Mouse (Mus musculus): ENCODE measurements at regions not wholly inside any gene's neighbourhood (a gene's known extent, or its start where the extent isn't known, plus 50 kb on each side); places are given as distances from the start of the nearest gene placed in this dataset.
A peak's percentile ranks its signal among the peaks of the same experiment; 100 is the strongest.

DNA sequence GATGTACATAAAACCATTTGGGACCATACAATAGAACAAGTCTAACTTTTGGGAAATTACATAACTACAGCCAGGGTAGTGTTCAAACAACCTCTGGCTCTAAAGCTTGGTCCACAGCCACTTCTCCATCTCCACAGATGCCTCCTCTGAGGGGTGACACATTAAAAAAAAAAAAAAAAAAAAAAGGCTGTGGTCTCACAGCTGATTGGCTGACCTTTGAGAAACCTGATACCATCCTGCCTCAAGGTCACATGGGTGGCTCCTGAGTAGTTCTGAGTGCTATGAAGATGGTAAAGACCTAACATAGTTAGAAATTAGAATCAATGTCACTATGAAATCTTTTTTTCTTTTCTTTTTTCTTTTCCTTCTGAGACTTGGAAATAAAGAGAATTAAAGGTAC is 102.4 kb downstream of the Tmem182 start:
- Histone ChIP-seq H3K4me3 (replicated peaks) (no peak overlapping the region), H3K4me2 (no peak overlapping the region), H3K4me1 (no peaks in the 10 kb centered on the region), H3K27ac (replicated peaks) (no peak overlapping the region), H3K27me3 (replicated peaks) (no peaks in the 10 kb centered on the region), H3K9me3 (replicated peaks) (no peaks in the 10 kb centered on the region), H3K36me3 (no peaks in the 10 kb centered on the region), H3K9ac (replicated peaks) (no peak overlapping the region)
- no peak for ATAC-seq (ENCODE audit: low FRiP score)

DNA sequence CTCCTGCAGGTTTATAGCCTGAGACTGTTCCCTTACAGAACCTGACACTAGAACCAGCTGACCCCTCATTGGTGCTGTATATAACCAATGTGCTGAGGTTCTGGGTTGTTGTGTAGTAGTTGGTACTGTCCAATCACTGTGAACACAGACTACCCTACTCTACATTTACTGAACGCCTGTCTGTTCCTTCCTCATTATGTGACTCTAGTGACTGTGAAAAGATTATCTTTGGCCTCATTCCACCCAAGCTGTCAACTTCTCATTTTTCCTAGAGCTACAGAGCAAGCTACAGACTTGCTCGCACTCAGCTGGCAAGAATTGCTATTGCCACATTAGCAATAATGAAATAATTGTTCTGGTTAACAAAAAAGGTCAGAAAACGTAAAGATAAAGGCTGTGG is 108.2 kb downstream of the Tmem182 start:
- H3K9me3 ChIP-seq (replicated peaks), result no peaks in the 10 kb centered on the region
- 65% methylated on average over 3 of the region's 3 CpGs for WGBS
- H3K4me2 ChIP-seq, result no peak overlapping the region
- H3K27me3 ChIP-seq (replicated peaks), result no peaks in the 10 kb centered on the region
- H3K9ac ChIP-seq (replicated peaks), result no peak overlapping the region
- no peaks in the 10 kb centered on the region for H3K4me1 ChIP-seq
- H3K27ac ChIP-seq (replicated peaks), result no peak overlapping the region
- H3K4me3 ChIP-seq (replicated peaks), result no peak overlapping the region
- H3K36me3 ChIP-seq, result no peaks in the 10 kb centered on the region
- no peak for ATAC-seq (ENCODE audit: low FRiP score)

DNA sequence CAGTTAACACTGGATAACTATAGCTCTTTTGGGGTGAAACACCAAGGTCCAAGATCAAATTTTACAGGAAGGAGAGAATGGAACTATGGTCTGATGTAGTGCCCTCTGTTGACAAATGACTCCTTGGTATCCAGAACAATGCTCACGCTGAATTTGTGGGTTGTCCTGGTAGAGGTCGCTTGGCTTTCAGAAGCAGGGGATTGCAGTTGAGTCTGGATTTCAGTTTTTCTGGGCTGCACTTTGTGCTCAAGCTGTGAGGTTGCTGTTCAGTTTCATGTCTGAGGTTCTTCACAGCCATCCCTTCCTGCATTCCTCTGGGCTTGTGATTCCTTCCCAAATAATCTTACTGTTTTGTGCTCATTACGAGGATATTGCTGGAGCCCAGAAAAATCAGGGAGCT is 118.9 kb downstream of the Tmem182 start:
- Histone ChIP-seq H3K4me3 (replicated peaks) (no peak overlapping the region), H3K9me3 (replicated peaks) (no peaks in the 10 kb centered on the region), H3K36me3 (no peaks in the 10 kb centered on the region), H3K4me1 (no peaks in the 10 kb centered on the region), H3K4me2 (no peak overlapping the region), H3K27me3 (replicated peaks) (no peaks in the 10 kb centered on the region), H3K9ac (replicated peaks) (no peak overlapping the region), H3K27ac (replicated peaks) (no peak overlapping the region)
- ATAC-seq (ENCODE audit: low FRiP score), result no peak
- 85% methylated on average over 3 of the region's 3 CpGs for WGBS

DNA sequence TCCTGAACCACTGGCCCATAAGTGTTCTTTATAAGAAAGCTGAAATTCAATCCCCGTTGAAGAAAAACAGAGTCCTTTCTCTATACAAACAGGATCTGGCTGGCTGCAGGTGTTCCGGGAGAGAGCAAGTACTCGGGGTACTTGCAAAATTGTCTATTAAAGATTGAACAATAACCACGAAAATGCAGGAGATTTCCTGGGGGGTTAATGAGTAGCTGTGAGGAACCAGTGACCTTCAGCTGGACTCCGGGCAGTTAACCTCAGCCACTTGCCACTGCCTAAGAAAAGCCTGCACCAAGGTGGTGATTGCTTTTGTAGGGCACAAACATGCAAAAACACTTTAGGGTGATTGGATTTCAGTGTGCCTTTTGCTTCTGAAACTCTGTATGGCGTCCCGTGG is 119.4 kb downstream of the Tmem182 start:
- Histone ChIP-seq H3K9me3 (replicated peaks) (no peaks in the 10 kb centered on the region), H3K4me3 (replicated peaks) (no peak overlapping the region), H3K9ac (replicated peaks) (no peak overlapping the region), H3K36me3 (no peaks in the 10 kb centered on the region), H3K4me1 (no peaks in the 10 kb centered on the region), H3K4me2 (no peak overlapping the region), H3K27me3 (replicated peaks) (no peaks in the 10 kb centered on the region), H3K27ac (replicated peaks) (no peak overlapping the region)
- WGBS, result 75% methylated on average over 7 of the region's 7 CpGs
- no peak for ATAC-seq (ENCODE audit: low FRiP score)

DNA sequence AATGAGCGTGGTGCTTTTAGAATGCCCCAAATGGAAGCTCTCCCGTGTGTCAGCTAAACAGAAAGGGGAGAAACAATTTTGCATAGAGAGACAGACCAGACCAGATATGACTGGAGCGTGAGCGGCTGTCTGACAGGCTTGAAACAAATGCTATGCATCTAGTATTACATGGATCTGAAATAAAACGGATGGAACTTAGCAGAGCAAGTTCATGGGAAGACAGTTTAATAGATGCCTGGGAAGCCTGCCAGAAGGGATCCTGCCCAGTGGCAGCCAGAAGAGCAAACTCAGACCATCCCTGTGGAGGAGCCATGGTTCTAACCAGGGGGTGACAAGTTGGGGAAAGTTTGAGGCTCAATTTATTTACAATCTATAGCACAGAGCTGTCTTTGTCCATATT is 126.0 kb downstream of the Tmem182 start:
- H3K4me1 ChIP-seq, result no peaks in the 10 kb centered on the region
- H3K4me3 ChIP-seq (replicated peaks), result no peak overlapping the region
- no peak overlapping the region for H3K27ac ChIP-seq (replicated peaks)
- H3K4me2 ChIP-seq, result no peak overlapping the region
- H3K9ac ChIP-seq (replicated peaks), result no peak overlapping the region
- H3K27me3 ChIP-seq (replicated peaks), result no peaks in the 10 kb centered on the region
- 77% methylated on average over 5 of the region's 5 CpGs for WGBS
- no peaks in the 10 kb centered on the region for H3K9me3 ChIP-seq (replicated peaks)
- no peak for ATAC-seq (ENCODE audit: low FRiP score)
- no peaks in the 10 kb centered on the region for H3K36me3 ChIP-seq

- no peak overlapping the region for H3K4me2 ChIP-seq
- no peaks in the 10 kb centered on the region for H3K9me3 ChIP-seq (replicated peaks)
- no peaks in the 10 kb centered on the region for H3K4me1 ChIP-seq
- H3K9ac ChIP-seq (replicated peaks), result no peak overlapping the region
- no peaks in the 10 kb centered on the region for H3K27me3 ChIP-seq (replicated peaks)
- ATAC-seq (ENCODE audit: low FRiP score), result no peak
- no peak overlapping the region for H3K4me3 ChIP-seq (replicated peaks)
- 79% methylated on average over 3 of the region's 3 CpGs for WGBS
- no peaks in the 10 kb centered on the region for H3K36me3 ChIP-seq
- H3K27ac ChIP-seq (replicated peaks), result no peak overlapping the region
Observed at GRCm38 (mm10) chr1:40936729-40937128, 131.3 kb downstream of the Tmem182 start.

GRCm38 (mm10) chr1:40942751-40943150 is 137.3 kb downstream of the Tmem182 start:
- Histone ChIP-seq H3K36me3 (no peaks in the 10 kb centered on the region), H3K27ac (replicated peaks) (no peak overlapping the region), H3K4me2 (no peak overlapping the region), H3K9ac (replicated peaks) (no peak overlapping the region), H3K27me3 (replicated peaks) (no peaks in the 10 kb centered on the region), H3K9me3 (replicated peaks) (no peaks in the 10 kb centered on the region), H3K4me1 (no peaks in the 10 kb centered on the region), H3K4me3 (replicated peaks) (no peak overlapping the region)
- 86% methylated on average over 14 of the region's 14 CpGs for WGBS
- no peak for ATAC-seq (ENCODE audit: low FRiP score)

- H3K36me3 ChIP-seq, result no peaks in the 10 kb centered on the region
- no peaks in the 10 kb centered on the region for H3K4me1 ChIP-seq
- H3K27me3 ChIP-seq (replicated peaks), result no peaks in the 10 kb centered on the region
- ATAC-seq (ENCODE audit: low FRiP score), result no peak
- H3K9ac ChIP-seq (replicated peaks), result no peak overlapping the region
- no peak overlapping the region for H3K4me2 ChIP-seq
- 59% methylated on average over 7 of the region's 7 CpGs for WGBS
- H3K4me3 ChIP-seq (replicated peaks), result no peak overlapping the region
- H3K9me3 ChIP-seq (replicated peaks), result no peaks in the 10 kb centered on the region
- no peak overlapping the region for H3K27ac ChIP-seq (replicated peaks)
Observed at GRCm38 (mm10) chr1:40943165-40943564, 137.8 kb downstream of the Tmem182 start.

GRCm38 (mm10) chr1:40950641-40951040 is 145.2 kb downstream of the Tmem182 start:
- Histone ChIP-seq H3K4me3 (replicated peaks) (no peak overlapping the region), H3K36me3 (no peaks in the 10 kb centered on the region), H3K27ac (replicated peaks) (no peak overlapping the region), H3K9ac (replicated peaks) (no peak overlapping the region), H3K4me1 (no peaks in the 10 kb centered on the region), H3K27me3 (replicated peaks) (no peaks in the 10 kb centered on the region), H3K9me3 (replicated peaks) (no peaks in the 10 kb centered on the region), H3K4me2 (no peak overlapping the region)
- 79% methylated on average over 5 of the region's 5 CpGs for WGBS
- ATAC-seq (ENCODE audit: low FRiP score), result no peak

GRCm38 (mm10) chr1:40954720-40955163 is 149.3 kb downstream of the Tmem182 start:
- H3K4me2 ChIP-seq, result 0 out of 2 replicates have a peak overlapping the region, but pooled peaks have one; percentile 3
- no peaks in the 10 kb centered on the region for H3K27me3 ChIP-seq (replicated peaks)
- H3K4me1 ChIP-seq, result no peaks in the 10 kb centered on the region
- peak overlapping the region; percentile 48 for H3K27ac ChIP-seq (replicated peaks)
- peak; percentile 72 for ATAC-seq (ENCODE audit: low FRiP score)
- H3K9me3 ChIP-seq (replicated peaks), result no peaks in the 10 kb centered on the region
- H3K4me3 ChIP-seq (replicated peaks), result no peak overlapping the region
- no peaks in the 10 kb centered on the region for H3K36me3 ChIP-seq
- WGBS, result 75% methylated on average over 14 of the region's 14 CpGs
- H3K9ac ChIP-seq (replicated peaks), result no peak overlapping the region

DNA sequence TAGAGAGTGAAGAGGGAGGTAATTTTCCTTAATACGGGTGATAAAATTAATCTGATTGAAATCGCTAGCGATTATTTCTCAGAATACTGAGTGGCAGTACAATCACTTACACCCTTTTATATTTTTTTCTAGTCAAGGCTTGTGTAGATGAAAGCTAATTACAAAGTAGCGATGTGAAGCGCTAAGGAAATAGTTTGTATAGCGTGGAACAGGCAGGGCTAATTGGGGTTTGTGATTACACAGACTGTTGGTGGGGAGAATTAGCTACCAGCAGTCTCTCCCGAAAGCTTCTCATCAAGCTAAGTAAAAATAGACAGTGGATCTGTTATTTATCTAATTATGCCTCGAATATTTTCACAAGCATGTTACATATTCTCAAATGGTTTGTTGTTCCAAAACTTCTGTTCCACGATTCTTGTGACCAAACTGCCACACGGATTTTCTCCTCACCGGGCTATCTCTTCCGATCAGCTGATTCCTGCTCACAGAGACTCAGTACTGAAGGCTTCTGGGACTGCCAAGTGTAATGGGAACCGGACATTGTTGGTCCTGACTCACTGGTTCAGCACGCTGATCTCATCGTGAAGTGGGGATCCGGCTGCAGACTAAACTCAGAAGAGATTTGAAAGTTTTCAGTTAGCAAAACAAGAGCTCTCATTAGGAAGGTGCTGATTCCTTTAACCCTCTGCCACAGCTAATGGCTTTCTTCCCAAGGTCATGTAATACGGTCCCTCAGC is 162.5 kb downstream of the Tmem182 start:
- 66% methylated on average over 17 of the region's 17 CpGs for WGBS
- no peak overlapping the region for H3K9ac ChIP-seq (replicated peaks)
- ATAC-seq (ENCODE audit: low FRiP score), result no peak

DNA sequence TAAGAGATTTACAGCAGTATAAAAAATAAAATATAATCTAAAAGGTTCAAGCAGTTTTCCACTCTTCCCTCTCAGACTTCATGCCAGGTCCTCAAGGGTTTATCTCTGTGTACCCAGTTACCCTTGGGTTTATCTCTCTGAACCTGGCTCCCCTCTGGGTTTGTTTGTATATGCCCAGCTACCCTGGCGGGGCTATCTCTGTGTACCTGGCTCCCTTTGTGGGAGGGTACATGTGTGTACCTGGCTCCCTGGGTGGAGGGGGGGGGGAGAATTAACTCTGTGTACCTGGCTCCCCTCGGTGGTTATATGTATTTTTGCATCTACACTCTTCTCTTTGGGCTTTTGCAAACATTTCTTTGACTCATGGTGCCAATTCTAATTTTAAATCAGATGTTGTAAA is 178.4 kb downstream of the Tmem182 start:
- WGBS, result 70% methylated on average over 2 of the region's 2 CpGs

More for the DNA sequence above, 162.5 kb downstream of the Tmem182 start:
- no peaks in the 10 kb centered on the region for H3K36me3 ChIP-seq
- H3K4me1 ChIP-seq, result no peaks in the 10 kb centered on the region
- no peaks in the 10 kb centered on the region for H3K9me3 ChIP-seq (replicated peaks)
- H3K4me2 ChIP-seq, result peak overlapping the region; percentile 11; the same call in 1 of the 2 replicates
- H3K4me3 ChIP-seq (replicated peaks), result no peak overlapping the region
- no peak overlapping the region for H3K27ac ChIP-seq (replicated peaks)
- no peaks in the 10 kb centered on the region; the same call in 1 of the 2 replicates for H3K27me3 ChIP-seq (replicated peaks)

More for the DNA sequence above, 178.4 kb downstream of the Tmem182 start:
- H3K4me1 ChIP-seq, result no peaks in the 10 kb centered on the region
- ATAC-seq (ENCODE audit: low FRiP score), result no peak
- H3K9ac ChIP-seq (replicated peaks), result no peak overlapping the region
- H3K4me2 ChIP-seq, result no peak overlapping the region
- no peaks in the 10 kb centered on the region for H3K9me3 ChIP-seq (replicated peaks)
- H3K4me3 ChIP-seq (replicated peaks), result no peak overlapping the region
- H3K27me3 ChIP-seq (replicated peaks), result no peaks in the 10 kb centered on the region
- H3K27ac ChIP-seq (replicated peaks), result no peak overlapping the region
- no peaks in the 10 kb centered on the region for H3K36me3 ChIP-seq

All from neural tube, embryonic 15.5 days (tissue).